Mouse (Mus musculus): ENCODE measurements at regions not wholly inside any gene's neighbourhood (a gene's known extent, or its start where the extent isn't known, plus 50 kb on each side); places are given as distances from the start of the nearest gene placed in this dataset.

DNA sequence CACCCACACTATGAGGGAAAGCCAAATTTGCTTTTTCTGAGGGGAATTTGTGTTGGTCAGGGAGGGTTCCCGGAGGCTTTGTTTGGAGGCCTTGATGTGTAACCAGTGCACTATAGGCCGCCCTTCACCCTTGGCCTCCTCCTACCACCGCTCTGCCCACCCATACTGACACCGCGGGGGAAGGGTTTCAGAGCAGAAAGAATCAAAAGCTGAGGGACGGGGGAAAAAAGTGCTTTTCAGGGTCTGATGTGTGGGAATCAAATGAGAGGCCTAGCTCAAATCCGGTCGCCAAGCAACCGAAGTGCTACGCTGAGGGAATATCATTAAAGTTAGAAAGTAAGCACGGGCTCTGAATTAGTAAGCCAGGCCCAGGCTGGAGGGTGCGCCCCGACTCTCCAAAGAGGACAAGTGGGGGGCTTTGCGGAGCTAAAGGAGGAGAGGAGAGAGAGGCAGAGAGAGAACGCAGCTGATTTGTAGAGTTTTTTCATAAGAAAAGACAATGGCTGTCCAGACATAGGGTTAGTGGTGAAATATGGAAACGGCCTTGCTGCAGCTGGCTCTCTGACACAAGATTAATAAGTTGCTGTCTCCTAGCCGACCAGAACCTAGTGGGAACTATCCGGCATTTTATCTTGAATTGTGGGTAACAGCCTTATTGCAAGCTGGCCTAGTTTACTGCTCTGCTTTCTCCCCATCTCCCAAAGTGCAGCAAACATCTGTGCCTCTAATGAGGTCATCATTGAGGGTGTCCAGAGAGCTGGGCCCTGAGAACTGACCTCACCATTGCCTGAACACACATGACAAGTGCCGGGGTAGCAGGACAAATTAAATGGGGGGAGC is 438.3 kb downstream of the Sox2 start:
- no peak for TF ChIP-seq CTCF (IDR thresholded peaks at IDR 0.05; ENCODE audit: low read depth, low read length)
- no peak for TF ChIP-seq POLR2AphosphoS5 (IDR thresholded peaks at IDR 0.05; ENCODE audit: insufficient replicate concordance, low read depth, low read length)
- TF ChIP-seq GATA1 (IDR thresholded peaks at IDR 0.05; ENCODE audit: borderline replicate concordance, low read length), result no peak
- no peak for TF ChIP-seq TAL1 (conservative IDR thresholded peaks at IDR 0.05; ENCODE audit: low read depth, low read length)
- TF ChIP-seq GATA2 (IDR thresholded peaks at IDR 0.05; ENCODE audit: borderline replicate concordance, low read depth, low read length), result no peak

Measured in G1E (cell line).